8 mouse cellular contexts compared by ENCODE assay signal in the genomic region with DNA sequence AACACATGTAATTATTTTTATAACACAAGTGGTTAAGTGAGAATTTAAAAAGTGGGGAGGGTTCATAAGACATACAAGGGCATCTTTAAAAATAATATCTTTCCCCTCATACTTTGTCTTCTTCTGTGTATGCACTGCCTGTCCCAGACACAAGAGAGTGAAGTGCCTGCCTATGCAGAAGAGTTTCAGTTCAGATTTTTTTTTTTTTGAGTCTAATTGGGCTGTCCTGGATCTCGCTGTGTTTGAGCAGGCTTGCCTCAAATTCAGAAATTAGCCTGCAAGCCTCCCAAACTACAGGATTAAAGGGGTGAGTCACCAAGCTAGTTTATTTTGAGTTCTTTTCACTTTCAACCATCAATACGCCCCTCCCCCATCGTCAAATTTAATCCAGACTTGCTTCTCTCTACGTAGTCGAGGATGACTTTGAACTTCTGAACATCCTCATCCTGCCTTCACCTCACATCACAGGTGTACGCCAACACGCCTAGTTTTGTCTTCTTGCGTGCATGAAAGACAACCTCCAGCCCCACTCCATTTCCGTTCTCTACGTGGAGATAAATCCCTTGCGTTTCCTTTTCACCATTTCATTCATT. TPM values are rescaled to one million over a fixed set of nuclear protein-coding genes. Genes with fewer than 3 reads are reported as not detected.
DNase-seq lines count a peak whose midpoint lies in the region; ATAC-seq lines count a peak whose summit lies in the region.

No protein-coding gene starts in this region.

- no peaks in the 10 kb centered on the region for H3K9me3 ChIP-seq in hindbrain, embryonic 14.5 days (ENCODE audit: control insufficient read depth, low read length)
- H3K9me3 ChIP-seq in midbrain, embryonic 14.5 days (ENCODE audit: control insufficient read depth, low read length), result no peaks in the 10 kb centered on the region

- no peaks in the 10 kb centered on the region for H3K27me3 ChIP-seq in hindbrain, embryonic 14.5 days (ENCODE audit: control insufficient read depth, insufficient read depth, low read length)
- no peaks in the 10 kb centered on the region for H3K27me3 ChIP-seq in midbrain, embryonic 14.5 days (ENCODE audit: control insufficient read depth, insufficient read depth, low read length)

- peak overlapping the region; percentile 49 for H3K4me3 ChIP-seq in hindbrain, embryonic 14.5 days (replicated peaks; ENCODE audit: low read length)
- peak overlapping the region; percentile 66 for H3K4me3 ChIP-seq in midbrain, embryonic 14.5 days (replicated peaks; ENCODE audit: low read depth, low read length)

- DNase-seq in cerebellum, adult 9-10 months, result peak; percentile 87
- no peak for DNase-seq in cerebellum, postnatal 25 days
- DNase-seq in right cerebral cortex, postnatal 10 days (ENCODE audit: low spot score in 2 of 2), result peak; percentile 45 to 62
- DNase-seq in right cerebral cortex, postnatal 25 days, result no peak
- no peak for DNase-seq in hindbrain, embryonic 14.5 days (ENCODE audit: low spot score)
- no peak for DNase-seq in midbrain, embryonic 14.5 days
- no peak for DNase-seq in adipocyte (ENCODE audit: low spot score)
- DNase-seq in gastrocnemius, postnatal 4 days (ENCODE audit: low spot score in 2 of 2), result no peak

- peak; percentile 0; the same call in 1 of the 2 replicates for ATAC-seq in hindbrain, embryonic 14.5 days (ENCODE audit: low FRiP score)
- peak; percentile 4; the same call in 1 of the 2 replicates for ATAC-seq in midbrain, embryonic 14.5 days (ENCODE audit: low FRiP score, low TSS enrichment)

- peak overlapping the region; percentile 90 for H3K27ac ChIP-seq in hindbrain, embryonic 14.5 days
- peak overlapping the region; percentile 95 for H3K27ac ChIP-seq in midbrain, embryonic 14.5 days (replicated peaks; ENCODE audit: low read depth, low read length)

- 1% methylated on average over 11 of the region's 11 CpGs for WGBS in hindbrain, embryonic 14.5 days
- 2% methylated on average over 11 of the region's 11 CpGs for WGBS in midbrain, embryonic 14.5 days

- no peaks in the 10 kb centered on the region for H3K36me3 ChIP-seq in hindbrain, embryonic 14.5 days (replicated peaks; ENCODE audit: control insufficient read depth, insufficient read depth)
- no peaks in the 10 kb centered on the region for H3K36me3 ChIP-seq in midbrain, embryonic 14.5 days (ENCODE audit: control insufficient read depth, insufficient read depth, low read length)

- peaks cover 12% of the 10 kb centered on the region for H3K4me1 ChIP-seq in hindbrain, embryonic 14.5 days (replicated peaks; ENCODE audit: control insufficient read depth, insufficient read depth, low read length)
- H3K4me1 ChIP-seq in midbrain, embryonic 14.5 days (ENCODE audit: control insufficient read depth, insufficient read depth, low read length), result peaks cover 8% of the 10 kb centered on the region; the same call in 1 of the 2 replicates

- H3K4me2 ChIP-seq in hindbrain, embryonic 14.5 days (replicated peaks), result peak overlapping the region; percentile 60
- peak overlapping the region; percentile 71 for H3K4me2 ChIP-seq in midbrain, embryonic 14.5 days (ENCODE audit: low read length)

- H3K9ac ChIP-seq in hindbrain, embryonic 14.5 days, result peak overlapping the region; percentile 47
- peak overlapping the region; percentile 52 for H3K9ac ChIP-seq in midbrain, embryonic 14.5 days (replicated peaks; ENCODE audit: low read length)

RNA-seq across cellular contexts. Expression of gene Slc2a3, which starts 8.7 kb away (rescaled TPM):
- polyA plus RNA-seq in hindbrain, embryonic 14.5 days (2014; fragmentation: Nextera tagmentation; extraction: Ambion mirVana), result 40.1 and 51.6 TPM in 2 replicates
- polyA plus RNA-seq in midbrain, embryonic 14.5 days (2014; fragmentation: Nextera tagmentation; extraction: Ambion mirVana), result 21.7 and 28.4 TPM in 2 replicates
- 1 to 10 TPM; 2.7 to 4.8 TPM for total RNA-seq in gastrocnemius, postnatal 4 days (2021)

RNA-seq across cellular contexts. Expression of gene Foxj2, which starts 9.6 kb away (rescaled TPM):
- 9.5 and 11.0 TPM in 2 replicates for polyA plus RNA-seq in hindbrain, embryonic 14.5 days (2014; fragmentation: Nextera tagmentation; extraction: Ambion mirVana)
- polyA plus RNA-seq in midbrain, embryonic 14.5 days (2014; fragmentation: Nextera tagmentation; extraction: Ambion mirVana), result 9.0 and 10.1 TPM in 2 replicates
- 10 to 100 TPM; 22.4 to 25.4 TPM for total RNA-seq in gastrocnemius, postnatal 4 days (2021)

RNA-seq across cellular contexts. Expression of gene C3ar1, which starts 45.8 kb away (rescaled TPM):
- polyA plus RNA-seq in hindbrain, embryonic 14.5 days (2014; fragmentation: Nextera tagmentation; extraction: Ambion mirVana), result 1.6 and 1.9 TPM in 2 replicates
- polyA plus RNA-seq in midbrain, embryonic 14.5 days (2014; fragmentation: Nextera tagmentation; extraction: Ambion mirVana), result 0.62 and 2.0 TPM in 2 replicates
- 1 to 10 TPM; 4.7 TPM for total RNA-seq in gastrocnemius, postnatal 4 days (2021)

Comparison
In these comparisons a context has a peak if more than half of its experiments do, and no peak if none do; other contexts are left out.
1. DNase-seq: peak in cerebellum, adult 9-10 months (single experiment) and right cerebral cortex, postnatal 10 days (2 of 2); none in cerebellum, postnatal 25 days (0 of 2), right cerebral cortex, postnatal 25 days (single experiment), hindbrain, embryonic 14.5 days (single experiment), midbrain, embryonic 14.5 days (single experiment), adipocyte (single experiment) and gastrocnemius, postnatal 4 days (0 of 2).